Mouse (Mus musculus): ENCODE measurements around the gene Dek. TPM values are rescaled to one million over a fixed set of nuclear protein-coding genes. Genes with fewer than 3 reads are reported as not detected.
A peak's percentile ranks its signal among the peaks of the same experiment; 100 is the strongest.

Dek gene
- 99.4 and 99.5 TPM in 2 replicates for total RNA-seq (2021)
- long read RNA-seq, experiment 1, transcript Dek-201 (11 exons, 2,556 nt): major isoform, 108 of 194 reads
- long read RNA-seq, experiment 1, partial matches to known transcripts: 17 of 194 reads
- long read RNA-seq, experiment 1, other reads (novel, unspliced or antisense): 69 of 194 reads
- long read RNA-seq, experiment 2, transcript Dek-201 (11 exons, 2,556 nt): major isoform, 75 of 126 reads
- long read RNA-seq, experiment 2, partial matches to known transcripts: 10 of 126 reads
- long read RNA-seq, experiment 2, other reads (novel, unspliced or antisense): 41 of 126 reads

DNA sequence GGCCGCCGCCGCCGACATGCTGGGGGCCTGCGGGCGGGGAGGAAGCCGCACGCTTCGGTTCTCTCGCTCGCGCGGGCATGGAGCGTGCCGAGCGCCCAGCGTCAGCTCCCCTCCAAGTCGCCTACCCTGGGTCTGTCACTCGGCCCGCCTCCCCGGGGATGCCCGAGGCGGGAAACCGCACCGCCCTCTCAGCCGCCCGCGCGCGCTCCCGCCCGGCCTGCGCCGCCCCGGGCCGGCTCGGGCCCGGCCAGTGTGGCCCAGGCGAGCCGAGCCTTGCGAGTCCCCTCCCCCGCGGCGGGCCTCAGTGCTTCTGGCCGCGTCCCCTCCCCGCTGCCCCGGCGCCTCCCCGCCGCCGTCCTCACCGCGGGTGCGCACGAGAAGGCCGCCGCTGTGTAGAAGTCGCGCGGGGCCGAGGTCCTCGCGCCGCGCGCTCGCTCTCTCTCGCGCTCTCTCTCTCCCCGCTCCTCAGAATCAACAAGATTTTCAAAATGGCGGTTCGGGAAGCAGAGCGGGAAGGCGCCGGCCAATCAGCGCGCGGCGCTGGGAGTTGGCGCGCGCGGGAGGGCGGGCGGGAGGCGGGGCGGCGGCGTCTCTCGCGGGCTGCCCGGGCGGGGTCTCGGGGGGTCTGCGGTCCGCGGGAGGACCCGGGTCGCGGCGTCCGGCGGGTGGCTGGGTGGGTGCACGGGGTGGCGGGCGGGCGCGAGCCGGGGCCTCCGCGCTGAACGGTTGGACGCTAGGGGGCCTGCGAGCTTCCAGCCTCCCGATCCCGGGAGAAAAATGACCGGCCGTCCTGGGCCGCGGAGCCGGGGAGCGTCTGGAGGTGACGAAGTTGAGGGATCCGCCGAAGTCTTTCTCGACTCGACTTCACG lies at the start of gene Dek:
Gene Dek, minus strand, starts transcription at position 491 of the 869 bp plus-strand sequence.
- peak; percentile 91 for DNase-seq

DNA sequence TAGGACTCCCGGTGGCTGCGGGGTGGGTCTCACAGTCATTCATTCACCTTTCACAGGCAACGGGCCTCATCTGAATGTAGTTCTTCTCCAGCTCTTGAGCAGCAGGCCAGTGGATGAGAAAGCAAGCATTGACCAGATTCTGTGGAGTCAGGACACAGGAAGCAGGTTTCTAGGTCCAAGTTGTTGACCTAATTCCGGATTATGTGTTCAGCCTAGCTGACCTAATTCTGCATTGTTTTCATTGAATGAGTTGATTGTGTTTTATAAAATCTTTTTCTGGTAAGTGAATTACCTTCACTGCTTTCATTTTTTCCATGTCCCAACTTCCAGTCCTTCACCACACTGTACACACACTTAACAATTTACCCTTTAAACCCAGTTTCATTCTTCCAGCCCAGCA lies 48.9 kb upstream of the Dek start:
- DNase-seq: no peak

DNA sequence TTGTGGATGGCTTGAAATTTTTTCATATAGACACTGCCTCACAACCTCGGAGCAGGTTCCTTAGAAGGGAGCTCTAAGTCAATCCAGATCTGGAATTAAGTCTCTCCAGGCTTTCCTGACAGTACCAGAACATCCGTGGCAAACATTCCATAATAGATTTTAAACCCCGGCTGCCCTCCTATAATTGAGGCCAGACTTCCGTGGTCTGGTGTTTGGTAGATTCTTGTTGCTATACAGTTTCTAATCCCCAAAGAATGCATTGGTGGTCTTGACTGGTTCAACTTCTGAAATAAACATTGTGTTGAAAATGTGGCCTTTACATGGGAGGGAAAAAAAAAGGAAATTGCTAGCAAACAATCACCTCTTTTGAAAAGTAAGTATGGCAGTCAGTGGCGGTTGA lies 47.2 kb upstream of the Dek start:
- DNase-seq: no peak

DNA sequence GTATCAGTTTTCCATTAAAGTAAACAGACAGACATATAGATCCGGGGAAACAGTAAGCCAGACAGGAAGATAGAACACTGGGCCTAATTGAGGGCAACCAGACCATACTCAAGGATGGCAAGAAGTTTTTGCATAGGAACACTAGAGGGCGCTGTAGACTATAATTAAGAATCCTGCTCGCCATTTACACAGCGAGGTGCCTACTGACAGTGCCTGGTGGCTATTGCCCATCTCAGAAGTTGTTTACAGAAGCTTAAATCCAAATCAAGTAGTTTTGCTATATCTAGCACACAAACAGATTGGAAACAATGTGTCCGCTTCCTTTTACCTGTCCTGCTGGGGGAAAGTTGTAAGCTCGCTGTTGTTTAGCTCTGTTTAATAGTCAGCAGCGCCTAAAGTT lies 46.4 kb upstream of the Dek start:
- DNase-seq: peak; percentile 44

DNA sequence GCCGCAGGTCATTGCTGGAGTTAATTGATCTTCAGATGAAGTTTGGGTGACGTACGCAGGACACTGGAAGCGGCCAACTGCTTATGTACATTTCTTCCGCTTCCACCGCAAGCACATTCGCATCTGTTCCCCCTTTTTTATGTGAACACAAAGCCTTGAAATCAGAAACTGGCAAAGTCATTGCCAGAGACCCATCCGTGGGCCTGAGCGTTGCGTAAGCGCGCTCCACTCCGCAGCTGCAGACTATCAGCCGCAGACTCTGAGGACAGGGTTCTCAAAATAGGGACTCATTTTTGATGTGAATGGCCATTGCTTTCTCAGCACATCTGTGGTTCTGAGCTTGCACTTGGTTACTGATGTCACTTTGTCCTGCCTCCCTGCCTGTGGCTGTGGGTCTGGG lies 45.1 kb upstream of the Dek start:
- no peak for DNase-seq

DNA sequence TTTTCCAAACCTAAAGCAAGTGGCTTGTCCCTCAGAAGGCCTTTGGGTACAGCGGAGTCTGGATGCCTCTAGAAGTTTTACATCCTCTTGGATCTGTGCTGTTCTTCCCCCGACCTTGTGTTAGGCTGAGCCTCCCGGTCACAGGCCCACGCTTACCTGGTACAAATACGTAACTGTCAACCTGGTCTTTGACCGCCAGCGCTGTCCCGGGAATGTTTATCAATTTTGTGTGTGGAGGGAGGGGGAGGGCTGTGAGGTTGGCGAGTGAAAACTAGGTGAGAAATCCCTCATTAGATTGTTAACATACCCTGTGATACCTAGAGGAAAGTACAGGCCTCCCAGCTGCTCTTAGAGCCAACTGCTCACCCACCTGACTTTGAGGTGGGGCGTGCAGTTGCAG lies 44.0 kb upstream of the Dek start:
- no peak for DNase-seq

DNA sequence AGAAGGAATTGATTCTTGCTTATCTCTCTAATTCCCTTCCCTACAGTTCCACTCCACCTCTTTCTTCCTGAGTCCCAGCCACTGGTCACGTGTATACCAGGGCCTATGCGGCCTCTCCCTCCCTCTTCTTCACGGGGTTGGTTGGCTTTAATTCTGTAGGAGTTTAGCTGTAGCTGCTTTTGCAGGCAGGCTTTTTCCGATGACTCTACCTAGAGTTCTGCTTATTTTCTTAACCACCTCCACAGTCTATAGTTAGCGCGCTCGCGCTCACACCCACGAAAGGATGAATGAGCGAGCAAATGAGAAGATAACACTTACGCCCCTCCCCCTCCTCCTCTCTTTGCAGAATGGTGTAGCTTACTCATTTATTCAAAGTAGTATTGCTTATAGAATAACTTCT lies 42.6 kb upstream of the Dek start:
- DNase-seq: no peak

DNA sequence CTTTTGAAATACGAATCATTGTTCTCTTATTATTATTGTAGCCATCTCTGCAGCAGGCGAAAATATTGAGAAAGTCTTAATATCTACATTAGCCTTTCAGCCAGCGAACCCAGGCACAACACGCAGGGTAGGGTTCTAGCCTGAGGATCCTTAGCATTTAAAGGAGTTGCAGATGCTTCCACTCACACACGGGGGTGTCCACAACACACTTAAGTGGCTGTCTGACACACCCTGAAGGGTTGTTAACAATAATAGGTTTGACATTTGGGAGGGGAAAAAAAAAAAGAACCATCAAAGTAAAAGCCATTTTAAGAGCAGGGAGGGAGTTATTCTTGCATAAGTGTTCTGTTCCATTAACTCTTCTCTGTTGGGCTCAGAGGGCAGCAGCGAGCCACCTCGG lies 40.4 kb upstream of the Dek start:
- no peak for DNase-seq

DNA sequence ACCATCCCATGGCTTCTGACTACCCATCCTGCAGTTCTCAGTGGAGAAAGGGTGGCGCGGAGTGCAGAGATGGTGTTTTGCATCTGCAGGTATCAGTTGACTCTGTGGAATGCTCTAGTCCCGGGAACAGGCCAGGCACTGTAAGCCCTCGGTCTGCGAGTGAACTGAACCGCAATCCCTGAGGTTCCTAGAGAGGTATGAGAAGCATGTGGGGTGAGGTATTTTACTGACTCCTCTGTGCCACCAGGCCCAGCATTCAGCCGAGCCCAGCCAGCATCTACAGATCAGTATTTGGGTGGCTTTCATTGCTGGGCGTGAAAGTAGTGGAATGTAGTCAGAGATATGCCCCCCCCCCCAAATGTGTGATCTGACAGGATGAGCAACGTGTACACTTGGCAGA lies 39.9 kb upstream of the Dek start:
- DNase-seq: no peak

DNA sequence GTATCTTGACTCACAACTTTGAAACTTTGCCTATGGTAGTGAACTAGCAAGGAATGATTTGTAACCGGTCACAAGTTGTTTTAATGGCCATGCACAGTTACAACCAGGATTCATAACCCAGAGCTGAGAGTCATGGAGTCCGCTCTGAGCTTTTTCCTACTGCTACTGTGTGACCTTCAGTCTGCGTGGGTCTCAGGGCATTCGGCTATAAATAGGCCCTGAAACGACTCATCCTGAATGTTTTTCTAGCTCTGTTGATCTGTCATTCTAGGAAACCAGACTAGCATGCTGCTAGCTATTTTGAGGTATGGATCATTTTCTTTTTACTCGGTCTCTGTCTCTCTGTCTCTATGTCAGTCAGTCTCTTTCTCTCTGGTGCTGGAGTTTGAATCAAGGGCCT lies 36.8 kb upstream of the Dek start:
- DNase-seq: no peak

DNA sequence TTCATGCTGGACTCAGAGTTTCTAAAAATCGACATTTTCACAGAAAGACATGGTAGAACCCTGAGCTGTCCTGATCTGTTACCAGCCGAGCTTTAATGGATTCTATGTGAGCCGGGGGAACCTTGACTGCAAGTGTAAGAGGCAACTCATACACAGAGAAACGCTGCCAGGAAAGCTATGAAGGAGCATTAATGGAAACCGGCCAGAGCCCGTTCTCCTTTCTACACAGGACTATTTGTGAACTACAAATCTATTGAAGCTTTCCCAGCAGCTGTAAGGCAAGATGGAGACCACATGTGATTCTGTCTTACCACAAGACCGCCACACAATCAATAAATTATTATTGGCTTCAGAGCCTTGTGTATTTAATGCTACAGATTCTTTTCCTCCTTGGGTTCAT lies 29.7 kb upstream of the Dek start:
- DNase-seq: no peak

DNA sequence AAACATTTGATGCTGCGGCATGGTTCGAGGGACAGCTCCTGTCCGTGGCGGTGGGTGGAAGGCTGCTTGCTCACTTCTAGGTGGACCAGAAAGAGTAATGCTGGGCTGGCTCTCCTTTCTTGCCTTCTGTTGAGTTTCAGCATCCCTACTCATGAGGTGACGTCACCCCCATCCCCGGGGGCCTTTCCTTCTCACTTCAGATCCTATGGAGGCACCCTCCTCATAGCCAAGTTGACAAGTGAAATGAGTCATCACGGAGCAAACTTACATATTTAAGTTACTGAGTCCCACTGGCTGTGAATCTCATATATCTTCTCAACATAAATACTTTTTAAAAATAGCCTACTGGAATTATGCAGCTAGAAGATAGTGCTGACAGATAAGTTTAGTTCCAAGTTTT lies 28.8 kb upstream of the Dek start:
- no peak for DNase-seq

DNA sequence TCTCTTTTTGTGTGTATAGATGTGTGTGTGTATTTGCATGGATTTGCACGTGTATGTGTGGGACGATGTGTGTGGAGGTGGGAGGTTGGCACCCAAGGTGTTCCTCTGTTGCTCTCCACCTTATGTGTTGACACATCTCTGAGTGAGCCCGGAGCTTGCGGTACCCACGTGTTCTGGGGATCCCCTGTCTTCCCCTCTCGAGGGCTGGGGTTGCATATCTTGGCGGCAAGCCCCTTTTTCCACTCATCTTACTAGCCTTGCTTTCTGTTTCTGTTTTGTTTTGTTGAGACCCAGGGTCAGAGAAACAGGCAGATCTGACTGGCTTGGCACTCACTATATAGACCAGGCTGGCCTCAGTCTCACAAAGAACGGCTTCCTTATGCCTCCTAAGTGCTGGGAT lies 27.1 kb upstream of the Dek start:
- no peak for DNase-seq

DNA sequence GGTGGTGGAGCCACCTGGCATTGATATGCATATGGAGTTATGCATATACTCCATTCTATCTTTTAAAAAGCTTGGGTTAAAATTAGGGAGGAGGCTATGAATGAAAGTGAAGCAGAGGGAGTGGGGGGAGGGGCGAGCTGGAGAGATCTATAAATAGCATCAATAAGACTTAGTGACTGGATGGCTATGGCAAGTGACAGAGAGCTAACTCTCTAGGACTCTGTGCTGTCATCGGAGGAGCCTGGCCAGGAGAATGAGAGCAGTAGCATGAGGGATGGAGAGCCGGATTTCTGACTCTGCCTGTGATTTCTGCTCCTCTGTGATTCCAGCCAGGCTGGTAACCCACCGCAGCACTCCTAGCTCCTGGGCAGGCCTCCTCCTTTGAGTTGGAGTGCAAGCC lies 23.1 kb upstream of the Dek start:
- no peak for DNase-seq

DNA sequence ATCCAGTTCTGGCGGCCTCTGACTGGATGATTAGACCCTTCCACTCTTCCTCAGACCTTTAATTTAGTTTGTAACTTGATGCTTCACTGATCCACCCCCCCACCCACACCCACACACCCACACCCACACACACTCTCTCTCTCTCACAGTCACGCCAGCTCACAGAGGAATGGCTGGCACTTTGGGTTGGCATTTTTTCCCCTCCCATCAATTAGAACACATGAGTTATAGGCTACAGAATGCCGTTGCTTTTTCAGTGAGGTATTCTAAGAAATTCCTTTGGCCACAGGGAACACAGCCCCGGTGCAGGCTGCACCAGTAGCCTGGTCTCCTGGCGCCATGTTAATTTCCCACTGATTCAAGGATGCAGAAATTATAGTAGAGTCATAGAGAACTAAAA lies 19.6 kb upstream of the Dek start:
- DNase-seq: no peak

DNA sequence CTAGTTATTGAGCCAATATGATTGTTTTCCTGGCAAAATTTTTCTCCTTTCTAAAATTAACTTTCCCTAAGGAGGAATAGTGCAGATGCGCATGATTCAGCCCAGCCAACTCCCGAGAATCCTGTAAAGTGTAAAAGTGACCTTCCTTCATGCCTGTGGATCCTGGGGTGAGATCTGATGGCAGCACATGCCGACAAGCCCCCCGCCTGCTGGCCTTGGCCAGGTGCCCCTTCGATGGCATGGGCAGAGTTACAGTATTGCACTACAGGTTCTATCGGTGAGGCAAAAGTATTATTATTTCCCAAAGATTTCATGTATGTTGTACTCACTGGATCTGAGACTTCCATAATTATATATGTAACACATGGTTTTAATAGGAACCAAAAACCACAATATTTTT lies 19.0 kb upstream of the Dek start:
- DNase-seq: no peak

DNA sequence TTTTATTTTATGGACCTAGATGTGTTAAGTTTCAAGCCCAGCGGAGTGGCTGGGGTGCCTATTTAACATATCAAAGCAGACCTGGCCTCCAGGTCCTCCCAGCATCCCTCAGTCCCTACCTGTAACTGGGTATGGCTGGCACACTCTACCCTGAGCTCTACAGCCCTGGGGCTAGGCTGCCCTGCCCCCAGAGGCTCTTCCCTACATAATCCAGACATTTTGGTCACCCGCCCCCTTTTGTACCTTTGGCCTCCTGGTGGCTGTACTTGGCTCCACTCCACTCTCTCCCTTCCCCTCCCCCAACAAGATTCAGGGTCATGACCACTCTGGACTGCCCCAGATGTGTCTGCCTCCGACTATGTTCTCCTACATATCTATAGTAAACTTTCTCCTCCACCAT lies 18.4 kb upstream of the Dek start:
- no peak for DNase-seq

DNA sequence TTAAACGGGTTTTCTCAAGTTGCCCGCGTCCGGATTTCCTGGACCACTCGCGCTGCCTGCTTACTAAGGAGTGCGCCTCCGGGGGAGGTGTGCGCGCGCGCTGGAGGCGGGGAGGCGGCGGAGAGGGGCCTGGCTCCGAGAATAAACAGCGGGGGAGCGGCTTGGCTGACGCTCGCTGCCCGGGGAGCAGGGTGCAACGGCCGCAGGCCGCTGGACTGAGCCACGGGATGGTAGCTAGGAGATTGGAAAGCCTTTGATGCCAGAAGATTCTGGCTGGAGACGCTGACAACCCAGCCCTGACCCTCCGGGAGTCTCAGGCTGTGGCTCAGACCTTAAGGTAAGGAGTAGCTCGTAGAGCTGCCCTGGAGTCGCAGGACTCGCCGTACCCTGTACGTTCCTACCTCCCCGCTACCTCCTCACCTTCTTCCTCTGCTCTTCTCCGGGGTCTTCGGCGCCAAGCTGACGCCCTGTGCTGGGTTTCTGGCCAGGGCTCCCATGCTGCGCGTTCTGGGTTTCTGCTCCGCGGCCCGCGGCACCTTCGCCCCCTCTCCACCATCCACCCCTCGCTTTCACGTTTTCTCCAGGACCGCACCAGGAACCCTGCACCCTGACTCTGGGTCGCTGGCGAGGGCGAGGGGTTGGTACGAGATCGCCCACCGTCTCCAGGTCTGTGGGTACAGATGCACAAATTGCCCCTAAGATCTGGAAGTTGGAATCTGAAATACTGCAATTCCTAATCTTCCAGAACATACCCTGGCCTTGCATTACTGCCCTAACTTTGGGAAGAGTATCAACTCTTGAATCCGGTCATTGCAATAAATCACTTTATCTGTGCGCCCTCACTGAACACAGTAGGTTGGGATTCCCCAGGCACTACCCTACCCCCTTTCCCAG lies 16.8 kb upstream of the Dek start, which contains the start of gene Rnf144b:
Gene Rnf144b, plus strand, starts transcription at position 120 of the 894 bp plus-strand sequence.
- DNase-seq: peak; percentile 68

DNA sequence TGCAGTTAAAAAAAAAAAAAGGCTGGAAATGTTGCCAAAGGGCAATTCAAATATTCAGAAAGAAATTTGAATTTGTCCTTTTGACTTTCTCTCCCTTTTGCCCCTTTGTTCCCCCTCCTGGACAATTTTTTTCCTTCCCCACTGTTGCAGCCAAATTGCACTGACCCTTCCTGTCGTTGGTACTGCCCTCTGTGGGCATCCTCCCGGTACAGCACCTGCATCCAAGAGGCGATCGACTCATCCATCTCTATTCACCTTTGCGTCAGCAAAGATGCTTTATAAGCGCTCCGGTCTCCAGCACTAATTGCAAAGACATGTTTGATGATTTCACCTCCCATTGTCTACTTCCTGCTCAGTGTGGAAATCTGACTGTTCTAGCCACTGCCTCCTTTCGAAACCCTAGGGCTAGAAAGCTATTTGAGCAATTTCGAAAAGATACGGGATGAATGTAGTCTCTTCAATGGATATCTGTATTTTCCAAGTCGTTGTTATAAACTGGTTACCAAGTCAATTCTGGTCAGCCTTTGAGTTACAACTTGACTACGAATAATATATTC lies 15.4 kb upstream of the Dek start:
- DNase-seq: peak; percentile 14

DNA sequence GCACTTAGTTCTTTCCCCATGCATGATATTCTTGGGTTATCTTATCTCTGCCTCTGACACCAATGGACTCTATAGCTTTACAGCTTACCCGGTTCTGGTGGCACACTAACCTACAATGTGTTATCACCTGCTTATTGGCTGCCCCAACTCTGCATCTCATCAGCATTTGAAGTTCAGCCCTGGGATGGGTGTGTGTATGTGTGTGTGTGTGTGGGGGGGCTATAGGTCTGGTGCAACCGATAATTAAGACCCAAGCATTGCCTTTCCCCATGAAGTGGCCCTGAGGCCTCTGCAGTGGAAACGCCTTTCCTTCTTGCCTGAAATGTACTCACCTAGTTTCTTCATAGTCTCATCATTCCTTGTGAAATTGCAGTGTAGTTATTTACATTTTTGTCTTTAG lies 10.0 kb upstream of the Dek start:
- no peak for DNase-seq

DNA sequence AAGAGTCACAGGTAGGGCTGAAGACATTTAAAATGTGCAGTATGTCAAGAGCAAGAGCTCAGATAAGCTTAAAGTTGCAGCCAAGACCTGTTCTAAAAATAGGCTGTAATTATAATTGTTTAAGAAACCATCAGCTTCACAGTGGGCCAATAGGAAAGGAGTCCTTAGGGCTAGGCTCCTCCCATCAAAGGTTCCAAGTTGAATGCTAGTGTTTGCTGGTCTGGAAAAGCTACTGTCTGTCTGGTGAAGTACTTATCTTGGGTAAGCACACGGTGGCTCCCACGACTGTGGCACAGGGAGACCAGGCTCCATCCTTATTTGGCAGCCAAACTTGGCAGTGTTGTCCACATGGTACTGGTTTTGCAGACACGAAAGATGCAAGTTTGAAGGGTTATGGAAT lies 6.9 kb upstream of the Dek start:
- no peak for DNase-seq

DNA sequence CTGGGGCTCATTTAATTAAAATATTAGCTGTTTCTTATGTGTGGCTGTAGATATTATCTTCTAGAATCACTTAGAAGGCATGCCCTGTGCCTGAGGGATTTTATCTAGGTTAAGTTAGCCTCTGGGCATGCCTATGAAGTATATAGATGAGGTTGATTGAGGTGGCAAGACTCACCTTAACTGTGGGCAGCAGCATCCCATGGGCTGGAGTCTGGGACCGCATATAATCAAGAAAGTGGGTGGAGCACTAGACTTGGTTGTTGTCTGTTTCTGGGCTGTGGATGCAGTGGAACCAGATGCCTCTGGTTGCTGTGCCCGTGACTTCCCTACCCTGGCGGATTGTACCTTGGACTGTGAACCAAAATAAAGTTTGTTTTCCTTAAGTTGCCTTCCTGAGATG lies 6.1 kb upstream of the Dek start:
- DNase-seq: no peak

DNA sequence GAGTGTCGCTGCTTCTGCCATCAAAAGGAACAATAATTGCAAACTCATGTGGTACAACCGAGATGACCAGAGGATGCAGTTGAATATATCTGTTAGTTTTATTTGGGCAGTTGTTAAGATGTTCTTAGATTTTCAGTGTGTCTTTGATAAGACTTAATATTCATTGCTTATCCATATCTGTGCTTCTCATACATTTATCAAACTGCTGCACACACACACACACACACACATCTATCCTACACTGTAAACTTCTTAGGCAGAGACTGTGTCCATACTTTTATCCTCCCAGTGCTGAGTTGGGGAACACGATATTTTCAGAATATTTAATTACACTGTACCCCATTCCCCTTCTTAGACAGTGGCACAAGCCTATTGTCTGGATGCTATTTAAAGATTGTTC lies 5.2 kb upstream of the Dek start:
- no peak for DNase-seq
